Mouse (Mus musculus) G1E (cell line): ENCODE results near the gene BC003965. TPM values are rescaled to one million over a fixed set of nuclear protein-coding genes. Genes with fewer than 3 reads are reported as not detected.
A peak's percentile ranks its signal among the peaks of the same experiment; 100 is the strongest.
"Not testable (repeated sequence)": the region's sequence is repeated elsewhere in the genome, so short reads cannot be mapped to it uniquely, and the experiment has no call there.

Experiments
- ATAC-seq: 2 replicates; pipeline ENCODE4 v1.8.0; 2016; ENCODE audit warnings: mild to moderate bottlenecking; ENCODE audit not compliant: insufficient number of reproducible peaks, poor library complexity, low FRiP score, severe bottlenecking; ENCODE audit errors: extremely low read depth
- DNase-seq: peaks from one replicate; pipeline ENCODE4 v3.0.0; 2012; ENCODE audit warnings: low spot score
- H3K27me3 ChIP-seq: 2 replicates; pipeline ENCODE4 v1.6.1; 2012; ENCODE audit warnings: mild to moderate bottlenecking, low read length, inconsistent platforms; ENCODE audit not compliant: insufficient read depth
- H3K36me3 ChIP-seq: replicated peaks from 2 replicates; pipeline ENCODE3; 2012; ENCODE audit warnings: mild to moderate bottlenecking, inconsistent platforms
- H3K4me1 ChIP-seq: 2 replicates; pipeline ENCODE4 v1.6.1; 2012; ENCODE audit warnings: low read depth, low read length, inconsistent platforms, mixed read lengths; ENCODE audit not compliant: insufficient read depth
- H3K4me3 ChIP-seq: 2 replicates; pipeline ENCODE4 v1.5.1; 2012; ENCODE audit warnings: low read depth, mild to moderate bottlenecking, inconsistent platforms, low read length, moderate library complexity, mixed read lengths
- H3K9me3 ChIP-seq: replicated peaks from 2 replicates; pipeline ENCODE4 v1.6.1; 2012; ENCODE audit warnings: inconsistent platforms
- CTCF ChIP-seq: IDR thresholded peaks from 2 replicates; pipeline ENCODE4 v1.5.1; 2012; ENCODE audit warnings: low read depth, low read length, inconsistent platforms, mixed read lengths
- GATA1 ChIP-seq: IDR thresholded peaks from 2 replicates; pipeline ENCODE4 v1.6.1; 2012; ENCODE audit warnings: borderline replicate concordance, low read length, inconsistent platforms, mixed read lengths
- GATA2 ChIP-seq: IDR thresholded peaks from 2 replicates; pipeline ENCODE4 v1.6.1; 2012; ENCODE audit warnings: low read depth, low read length, inconsistent platforms, borderline replicate concordance
- POLR2AphosphoS5 ChIP-seq: IDR thresholded peaks from 2 replicates; pipeline ENCODE4 v1.6.1; 2012; ENCODE audit warnings: low read depth, low read length, inconsistent platforms; ENCODE audit not compliant: insufficient replicate concordance
- TAL1 ChIP-seq: conservative IDR thresholded peaks from 2 replicates; pipeline ENCODE4 v1.6.1; 2012; ENCODE audit warnings: low read depth, low read length, inconsistent platforms, mixed read lengths
- polyA plus RNA-seq: library from polyadenylated mRNA; stranded (reverse); fragments of >175 nt; gene quantifications from 2 replicates; pipeline ENCODE4 v1.2.3, GENCODE M21; 2012
- total RNA-seq, 2 experiments: library from RNA; stranded (forward) in 1 of 2; stranded (reverse) in 1 of 2; fragments of 200-1000 nt in 1 of 2; fragments of >200 nt in 1 of 2; fragmentation: Nextera tagmentation in 1 of 2; gene quantifications; 2 replicates each; pipeline ENCODE4 v1.2.3; 2014 to 2017

The BC003965 gene
- total and polyA plus RNA-seq, 3 experiments: 12.1 to 36.9 (median 15.7) TPM

DNA sequence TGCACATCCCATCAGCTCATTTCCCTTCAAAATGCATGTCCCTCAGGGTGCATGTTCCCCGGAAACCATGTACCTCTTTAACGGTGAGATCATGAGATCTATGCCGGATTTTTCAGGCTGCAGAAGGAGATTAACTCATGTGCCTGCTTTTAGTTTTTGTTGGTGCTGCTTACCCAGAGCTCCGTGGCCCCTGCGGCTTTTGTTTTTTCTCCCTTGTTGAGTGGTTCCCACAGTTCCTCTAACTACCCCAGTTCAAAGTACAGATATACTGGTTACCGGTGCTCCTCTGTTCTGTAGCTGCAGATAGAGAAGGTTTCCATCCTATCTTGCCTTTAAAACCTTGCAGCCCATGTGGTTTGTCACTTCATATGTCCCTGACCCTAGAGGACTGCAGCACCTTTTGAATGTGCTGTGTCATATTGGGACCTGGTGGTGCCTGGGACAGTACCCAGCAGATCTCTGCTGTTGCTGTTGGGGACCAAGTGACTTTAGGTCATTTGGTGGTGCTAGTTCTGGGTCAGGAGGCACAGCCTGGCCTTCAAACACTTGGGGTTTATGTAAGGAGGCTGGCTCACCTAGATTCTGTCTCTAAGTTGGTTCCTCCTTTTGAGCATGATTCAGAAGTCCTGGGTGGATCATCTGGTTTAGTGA, 38.7 kb downstream of the BC003965 start:
- DNase-seq (peak; percentile 38), ATAC-seq (peak; percentile 10; the same call in 1 of the 2 replicates)
- Histone ChIP-seq H3K4me3 (peak overlapping the region; percentile 73), H3K4me1 (peaks cover 85% of the 10 kb centered on the region), H3K36me3 (peaks cover 81% of the 10 kb centered on the region), H3K9me3 (no peaks in the 10 kb centered on the region), H3K27me3 (no peaks in the 10 kb centered on the region)
- no peak for TF ChIP-seq TAL1
- no peak for TF ChIP-seq CTCF
- TF ChIP-seq POLR2AphosphoS5: no peak

GRCm38 (mm10) chr17:25224586-25225222, 40.4 kb downstream of the BC003965 start:
- Histone ChIP-seq H3K36me3 (peaks cover 81% of the 10 kb centered on the region), H3K27me3 (no peaks in the 10 kb centered on the region), H3K4me3 (peak overlapping the region; percentile 73; the same call in 1 of the 2 replicates), H3K9me3 (no peaks in the 10 kb centered on the region), H3K4me1 (peaks cover 83% of the 10 kb centered on the region)
- no peak for DNase-seq
- no peak for ATAC-seq
- TF ChIP-seq GATA2 (no peak), GATA1 (no peak), TAL1 (no peak), CTCF (no peak), POLR2AphosphoS5 (no peak)

DNA sequence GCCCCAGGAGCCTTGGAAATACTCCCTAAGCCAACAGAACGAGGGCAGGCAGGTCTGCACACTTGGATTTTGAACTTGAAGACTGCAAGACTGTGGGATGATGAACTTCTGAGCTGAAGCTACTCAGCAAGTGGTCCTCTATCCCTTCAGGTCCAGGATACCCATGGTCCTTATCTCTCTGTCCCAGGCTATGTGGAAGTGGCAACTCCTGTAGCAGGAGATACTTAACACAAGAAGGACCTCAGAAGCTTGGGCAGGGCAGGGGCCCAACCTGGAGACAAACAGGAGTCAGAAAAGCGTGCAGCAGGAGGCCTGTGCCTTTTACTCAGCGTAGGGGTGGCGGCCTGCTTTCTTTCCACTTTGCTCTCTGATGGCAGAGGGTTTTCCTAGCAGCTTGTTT, 41.3 kb downstream of the BC003965 start:
- no peaks in the 10 kb centered on the region for H3K27me3 ChIP-seq
- no peak for TF ChIP-seq POLR2AphosphoS5
- TF ChIP-seq CTCF: no peak
- no peak for TF ChIP-seq GATA1
- no peak for TF ChIP-seq GATA2
- TF ChIP-seq TAL1: peak; percentile 80
- peaks cover 78% of the 10 kb centered on the region for H3K4me1 ChIP-seq
- H3K9me3 ChIP-seq: no peaks in the 10 kb centered on the region
- ATAC-seq (no peak), DNase-seq (peak; percentile 53)
- peak overlapping the region; percentile 48; the same call in 1 of the 2 replicates for H3K4me3 ChIP-seq
- H3K36me3 ChIP-seq: peaks cover 81% of the 10 kb centered on the region

DNA sequence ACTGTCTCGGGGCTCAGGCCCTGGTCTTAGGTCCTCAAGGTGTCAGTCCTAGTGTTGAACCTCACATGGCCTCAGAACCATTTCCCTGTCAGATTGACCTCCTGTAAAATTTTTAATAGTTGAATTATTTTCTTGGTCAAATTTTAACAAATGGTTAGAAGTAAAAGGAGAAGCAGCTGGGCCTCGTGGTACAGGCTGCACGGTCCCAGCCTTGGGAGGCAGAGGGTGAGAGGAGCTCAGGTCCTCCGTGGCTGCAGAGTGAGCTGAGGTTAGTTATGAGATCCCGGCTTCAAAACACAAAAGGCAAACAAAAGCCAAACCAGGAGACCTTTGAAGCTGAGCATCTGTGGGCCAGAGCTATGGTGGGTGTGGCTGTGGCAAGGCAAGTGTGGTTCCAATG, 43.6 kb downstream of the BC003965 start:
- TF ChIP-seq GATA1: no peak
- peaks cover 82% of the 10 kb centered on the region for H3K36me3 ChIP-seq
- no peaks in the 10 kb centered on the region for H3K9me3 ChIP-seq
- H3K27me3 ChIP-seq: no peaks in the 10 kb centered on the region
- ATAC-seq (no peak), DNase-seq (no peak)
- H3K4me3 ChIP-seq: no peak overlapping the region
- peaks cover 60% of the 10 kb centered on the region for H3K4me1 ChIP-seq

- not testable (repeated sequence) for ATAC-seq, H3K4me3 ChIP-seq, DNase-seq, H3K9me3 ChIP-seq, H3K27me3 ChIP-seq
- H3K4me1 ChIP-seq: peaks cover 42% of the 10 kb centered on the region
- peaks cover 74% of the 10 kb centered on the region for H3K36me3 ChIP-seq
Measured at GRCm38 (mm10) chr17:25230014-25230655, 45.8 kb downstream of the BC003965 start.

DNA sequence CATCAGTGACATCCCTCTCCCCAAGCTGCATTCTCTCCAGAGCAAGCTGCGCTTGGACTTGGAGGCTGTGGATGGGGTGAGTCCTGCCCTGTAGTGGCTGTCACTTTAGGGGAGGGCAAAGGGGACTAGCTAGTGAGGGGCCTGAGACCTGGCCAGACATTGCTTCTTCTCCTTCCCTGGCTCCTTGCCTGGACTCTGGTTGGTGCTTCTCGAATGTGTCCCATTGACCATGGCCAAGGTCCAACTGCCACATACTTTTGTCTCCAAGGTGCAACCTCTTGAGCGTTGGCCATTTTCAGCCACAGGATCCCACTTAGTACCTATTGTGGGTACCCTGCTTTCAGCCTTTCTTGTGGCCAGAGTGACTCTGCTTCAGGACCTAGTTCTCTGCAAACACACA, 46.3 kb downstream of the BC003965 start:
- H3K9me3 ChIP-seq: no peaks in the 10 kb centered on the region
- DNase-seq: no peak
- H3K27me3 ChIP-seq: no peaks in the 10 kb centered on the region
- H3K4me3 ChIP-seq: no peak overlapping the region
- peaks cover 74% of the 10 kb centered on the region for H3K36me3 ChIP-seq
- peaks cover 36% of the 10 kb centered on the region for H3K4me1 ChIP-seq
- ATAC-seq: no peak
- TF ChIP-seq GATA1: no peak
- TF ChIP-seq POLR2AphosphoS5: no peak
- no peak for TF ChIP-seq GATA2
- TF ChIP-seq TAL1: no peak
- no peak for TF ChIP-seq CTCF

DNA sequence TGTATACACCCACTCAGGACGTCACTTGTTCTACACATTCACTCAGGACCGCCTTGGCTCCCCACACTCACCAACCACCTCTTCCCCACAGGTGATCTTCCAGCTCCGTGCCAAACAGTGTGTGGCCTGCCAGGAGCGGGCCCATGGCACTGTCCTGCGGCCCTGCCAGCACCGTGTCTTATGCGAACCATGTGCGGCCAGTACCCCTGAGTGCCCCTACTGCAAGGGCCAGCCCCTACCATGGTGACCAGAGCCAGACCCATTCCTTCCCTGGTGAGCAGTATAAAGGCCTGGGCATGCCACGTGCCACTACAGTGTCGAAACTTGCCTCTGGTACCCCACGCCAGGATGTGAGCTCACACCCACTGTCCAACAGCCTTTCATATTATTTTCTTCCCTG, 47.3 kb downstream of the BC003965 start:
- not testable (repeated sequence) for H3K9me3 ChIP-seq, H3K27me3 ChIP-seq, DNase-seq, H3K4me3 ChIP-seq, ATAC-seq
- Histone ChIP-seq H3K4me1 (peaks cover 27% of the 10 kb centered on the region), H3K36me3 (peaks cover 74% of the 10 kb centered on the region)
